Mouse (Mus musculus): ENCODE measurements around the gene Ifngr1.

Gene Ifngr1

GRCm38 (mm10) chr10:19591641-19592441 lies at the start of gene Ifngr1:
Ifngr1 (plus strand) TSS chr10:19591949.
- DNase-seq (ENCODE audit: low spot score), result peak; percentile 99

DNA sequence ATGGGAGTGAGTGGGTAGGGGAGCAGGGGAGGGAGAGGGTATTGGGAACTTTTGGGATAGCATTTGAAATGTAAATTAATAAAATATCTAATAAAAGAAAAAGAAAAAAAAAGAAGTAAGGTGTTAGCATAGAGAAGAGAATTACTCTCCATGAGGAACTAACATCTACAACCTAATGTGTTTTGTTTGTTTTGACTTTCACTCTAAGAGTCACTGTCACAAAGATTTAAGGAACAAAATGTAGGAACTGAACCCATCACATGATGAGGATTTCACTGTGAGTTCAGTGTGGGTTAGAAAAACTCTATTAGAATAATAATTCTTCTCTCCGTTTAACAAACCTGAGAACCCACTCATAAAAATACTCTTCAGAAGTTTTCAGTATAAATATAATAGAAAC lies 44.9 kb upstream of the Ifngr1 start:
- no peak for DNase-seq (ENCODE audit: low spot score)

DNA sequence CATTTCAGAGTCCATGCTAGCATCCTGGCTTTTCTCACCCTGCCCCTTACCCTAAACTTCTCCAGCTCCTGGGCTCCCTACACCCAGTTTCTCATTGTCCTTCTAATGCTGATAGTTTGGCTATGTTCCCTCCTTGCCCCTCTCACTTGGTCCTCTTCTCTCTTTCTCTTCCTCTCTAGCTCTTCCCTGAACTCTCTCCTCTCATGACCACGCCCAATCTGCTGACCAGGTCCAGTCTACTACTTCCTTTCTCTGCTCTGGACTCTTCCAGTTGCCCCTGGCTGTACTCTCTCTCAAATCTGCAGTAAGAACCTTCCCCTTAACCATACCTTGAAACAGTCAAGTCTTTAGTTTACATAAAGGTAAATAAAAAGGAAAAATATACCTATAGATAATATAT lies 43.7 kb upstream of the Ifngr1 start:
- DNase-seq (ENCODE audit: low spot score), result no peak

GRCm38 (mm10) chr10:19548491-19548890 lies 43.3 kb upstream of the Ifngr1 start:
- no peak for DNase-seq (ENCODE audit: low spot score)

- no peak for DNase-seq (ENCODE audit: low spot score)
Measured at GRCm38 (mm10) chr10:19551585-19551984, 40.2 kb upstream of the Ifngr1 start.

DNA sequence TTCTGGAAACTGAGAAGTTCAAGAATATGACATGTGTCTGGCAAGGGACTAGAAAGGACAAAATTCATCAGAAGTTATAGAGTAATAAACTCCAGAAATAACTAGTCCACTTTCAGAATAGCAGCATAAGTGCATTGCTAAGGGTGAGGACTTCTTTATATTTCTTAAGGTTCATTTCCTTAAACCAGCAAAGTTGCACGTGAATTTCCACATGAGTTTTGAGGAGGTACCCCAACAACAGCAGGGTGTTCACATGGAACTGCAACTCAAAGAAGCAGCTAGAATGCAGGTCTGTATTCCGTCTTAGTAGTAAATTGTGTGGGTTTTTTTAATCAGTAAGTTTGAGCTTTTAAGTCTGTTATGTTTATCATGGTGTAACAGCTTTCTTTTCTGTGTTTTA lies 37.9 kb upstream of the Ifngr1 start:
- no peak for DNase-seq (ENCODE audit: low spot score)

DNA sequence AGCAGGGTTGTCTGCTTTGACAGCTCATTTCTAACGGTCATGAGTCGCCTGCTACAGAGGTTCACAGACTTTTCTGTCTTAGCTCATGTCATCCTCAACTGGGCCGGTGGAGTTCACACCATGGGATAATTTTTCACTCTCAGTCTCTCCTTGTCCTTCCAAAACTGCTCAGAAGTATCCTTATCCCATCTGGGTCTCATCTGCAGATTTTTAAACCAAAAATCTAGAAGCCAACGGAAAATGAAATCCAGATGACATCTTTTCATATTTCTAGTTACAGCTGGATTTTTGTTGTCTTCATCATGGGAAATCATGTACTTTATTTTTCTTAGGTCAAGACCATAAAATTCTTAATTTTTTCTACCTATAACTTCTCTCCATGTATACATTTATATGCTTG lies 34.1 kb upstream of the Ifngr1 start:
- no peak for DNase-seq (ENCODE audit: low spot score)

GRCm38 (mm10) chr10:19559565-19560165 lies 32.1 kb upstream of the Ifngr1 start:
- no peak for DNase-seq (ENCODE audit: low spot score)

DNA sequence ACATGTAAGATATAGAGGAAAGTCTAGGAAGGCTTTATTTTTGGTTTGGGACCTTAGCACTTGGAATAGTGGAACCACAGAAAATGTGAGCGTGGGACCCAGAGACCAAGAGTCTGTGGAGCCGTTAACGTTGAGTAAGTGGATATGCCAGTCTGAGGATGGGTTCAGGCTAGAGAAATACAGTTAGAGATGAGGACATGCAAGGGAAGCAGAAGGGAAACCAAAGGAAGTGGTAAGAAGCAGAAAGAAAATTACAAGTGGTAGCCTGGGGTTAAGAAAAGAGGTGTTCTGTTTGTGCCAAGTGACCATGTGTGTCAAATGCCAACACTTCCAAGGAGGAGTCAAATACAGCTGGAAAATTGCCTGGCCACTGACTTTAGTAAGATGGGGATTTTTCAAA lies 29.2 kb upstream of the Ifngr1 start:
- no peak for DNase-seq (ENCODE audit: low spot score)

- DNase-seq (ENCODE audit: low spot score), result no peak
Measured at GRCm38 (mm10) chr10:19563443-19563861, 28.3 kb upstream of the Ifngr1 start.

DNA sequence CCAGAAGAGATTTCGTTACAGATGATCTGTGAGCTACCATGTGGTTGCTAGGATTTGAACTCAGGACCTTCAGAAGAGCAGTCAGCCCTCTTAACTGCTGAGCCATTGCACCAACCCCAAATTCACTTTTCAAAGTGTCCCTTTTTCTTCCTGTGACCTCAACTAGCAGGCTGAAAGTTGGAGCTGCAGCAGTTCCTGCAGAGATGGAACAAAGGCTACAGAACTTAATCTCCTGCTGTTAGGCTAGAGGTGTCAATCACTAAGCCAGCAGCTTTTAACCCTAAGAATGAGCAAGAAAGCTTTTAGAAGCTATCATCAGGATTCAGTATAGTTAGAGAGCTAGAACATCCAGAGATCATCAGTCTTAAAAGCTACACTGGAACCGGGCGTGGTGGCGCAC lies 24.3 kb upstream of the Ifngr1 start:
- no peak for DNase-seq (ENCODE audit: low spot score)

DNA sequence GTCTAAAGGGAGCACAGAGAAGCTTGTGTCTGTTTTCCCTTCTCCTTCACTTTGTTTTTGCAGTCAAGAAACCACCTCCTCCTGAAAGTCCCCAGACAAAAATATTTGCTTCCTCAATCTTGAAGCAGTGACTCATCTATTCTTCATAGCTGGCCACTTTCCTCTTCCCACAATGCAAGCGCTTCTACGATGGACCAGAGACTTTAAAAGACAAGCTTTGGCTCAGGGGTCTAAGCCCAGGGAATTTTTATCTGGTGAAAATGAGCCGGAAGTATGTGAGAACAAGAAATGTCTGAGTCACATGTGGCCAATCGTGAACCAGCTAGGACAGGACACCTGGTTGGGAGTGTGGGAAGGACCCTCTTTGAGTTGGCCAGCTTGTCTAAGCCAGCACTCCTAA lies 21.5 kb upstream of the Ifngr1 start:
- DNase-seq (ENCODE audit: low spot score), result no peak

DNA sequence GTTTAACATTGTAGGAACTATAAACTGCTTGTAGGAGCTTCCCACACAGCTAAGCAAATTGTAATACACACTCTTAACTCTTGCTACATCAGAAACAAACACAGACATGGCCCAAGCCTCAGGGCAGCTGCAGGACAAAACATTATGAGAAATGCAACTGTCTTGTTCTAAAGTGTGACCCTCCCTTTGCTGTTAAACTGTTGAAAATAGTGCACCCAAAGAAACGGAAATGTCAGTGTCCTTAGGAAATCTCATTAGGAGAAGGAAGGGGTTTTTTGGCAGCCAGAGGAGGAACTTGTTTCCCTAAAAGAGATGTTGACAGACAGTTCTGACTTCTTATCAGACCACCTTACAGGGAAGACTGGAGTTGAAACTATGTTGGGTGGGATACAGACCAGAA lies 21.0 kb upstream of the Ifngr1 start:
- DNase-seq (ENCODE audit: low spot score), result no peak

DNA sequence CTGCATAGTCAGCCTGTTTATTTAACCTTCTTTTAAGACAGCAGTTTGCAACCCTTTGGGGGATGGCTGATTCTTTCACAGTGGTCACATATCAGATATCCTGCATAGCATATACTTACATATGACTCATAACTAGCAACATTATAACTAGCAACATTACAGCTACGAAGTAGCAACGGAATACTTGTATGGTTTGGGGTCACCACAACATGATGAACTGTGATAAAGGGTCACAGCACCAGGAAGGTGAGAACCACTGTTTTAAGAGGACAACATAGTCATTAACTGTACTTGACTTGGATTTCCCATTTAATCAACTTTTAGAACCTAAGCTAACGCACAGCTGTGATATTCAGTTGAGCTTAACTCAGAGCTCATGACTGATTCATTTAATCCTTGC lies 14.2 kb upstream of the Ifngr1 start:
- DNase-seq (ENCODE audit: low spot score), result no peak

DNA sequence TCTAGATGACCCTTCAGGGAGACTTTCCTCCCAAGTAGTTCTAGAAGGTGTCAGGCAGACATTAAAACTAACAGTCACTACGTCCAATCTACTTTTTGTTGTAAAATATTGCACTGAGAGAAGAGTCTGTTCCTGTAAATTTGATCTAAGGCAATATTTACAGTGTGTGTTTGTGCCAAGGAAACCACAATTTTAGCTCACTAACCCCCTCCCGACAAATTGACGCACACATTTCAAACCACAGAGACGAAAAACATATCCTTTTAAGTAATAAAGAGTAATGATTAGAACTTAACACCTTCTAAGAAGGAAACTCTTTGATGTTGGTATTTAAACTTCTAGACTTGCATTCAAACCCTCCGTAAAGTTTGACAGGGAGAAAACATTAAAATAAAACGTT lies 13.7 kb upstream of the Ifngr1 start:
- DNase-seq (ENCODE audit: low spot score), result no peak

DNA sequence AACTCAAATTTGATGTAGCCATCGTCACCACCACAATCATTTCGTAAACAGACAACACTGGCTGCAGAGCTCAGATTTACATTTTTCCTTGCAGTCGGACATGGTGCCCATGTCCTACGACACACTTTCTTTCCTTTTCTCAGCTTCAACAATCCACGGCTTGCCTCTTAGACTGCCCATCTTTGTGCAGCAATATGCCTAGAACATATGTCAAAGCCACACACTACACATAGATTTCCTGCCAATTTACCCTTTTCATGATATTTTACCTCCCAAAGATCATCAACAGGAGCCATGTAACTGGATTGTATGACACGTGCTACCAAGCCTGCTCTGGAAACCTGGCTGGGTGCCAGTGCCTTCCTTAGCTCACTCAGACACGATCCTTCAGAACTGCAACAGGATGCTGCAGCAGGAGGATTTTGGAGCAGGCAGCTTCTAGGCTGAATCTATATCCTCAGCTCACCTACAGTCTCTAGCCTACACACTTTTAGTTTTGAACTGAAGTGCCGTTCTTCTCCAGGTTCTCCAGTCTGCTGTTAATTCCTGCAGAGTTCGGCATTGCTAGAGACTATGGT lies 13.3 kb upstream of the Ifngr1 start:
- peak; percentile 47 for DNase-seq (ENCODE audit: low spot score)

DNA sequence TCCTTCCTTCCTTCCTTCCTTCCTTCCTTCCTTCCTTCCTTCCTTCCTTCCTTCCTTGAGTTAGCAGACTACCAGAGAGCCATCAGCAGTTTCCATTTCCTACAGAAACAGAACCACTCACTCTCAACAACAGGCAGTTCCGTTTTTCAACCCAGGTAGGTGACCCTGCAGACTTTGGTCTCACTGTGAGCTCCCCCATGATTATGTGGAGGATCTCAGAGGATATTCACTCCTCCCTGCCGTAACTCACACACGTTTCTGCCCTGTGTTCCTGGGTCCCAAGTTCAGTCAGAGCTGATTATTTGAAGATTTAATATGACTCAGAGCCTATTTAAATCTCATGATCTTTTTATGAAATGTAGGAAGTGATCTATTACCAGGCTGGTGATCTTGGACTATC lies 11.1 kb upstream of the Ifngr1 start:
- no peak for DNase-seq (ENCODE audit: low spot score)

DNA sequence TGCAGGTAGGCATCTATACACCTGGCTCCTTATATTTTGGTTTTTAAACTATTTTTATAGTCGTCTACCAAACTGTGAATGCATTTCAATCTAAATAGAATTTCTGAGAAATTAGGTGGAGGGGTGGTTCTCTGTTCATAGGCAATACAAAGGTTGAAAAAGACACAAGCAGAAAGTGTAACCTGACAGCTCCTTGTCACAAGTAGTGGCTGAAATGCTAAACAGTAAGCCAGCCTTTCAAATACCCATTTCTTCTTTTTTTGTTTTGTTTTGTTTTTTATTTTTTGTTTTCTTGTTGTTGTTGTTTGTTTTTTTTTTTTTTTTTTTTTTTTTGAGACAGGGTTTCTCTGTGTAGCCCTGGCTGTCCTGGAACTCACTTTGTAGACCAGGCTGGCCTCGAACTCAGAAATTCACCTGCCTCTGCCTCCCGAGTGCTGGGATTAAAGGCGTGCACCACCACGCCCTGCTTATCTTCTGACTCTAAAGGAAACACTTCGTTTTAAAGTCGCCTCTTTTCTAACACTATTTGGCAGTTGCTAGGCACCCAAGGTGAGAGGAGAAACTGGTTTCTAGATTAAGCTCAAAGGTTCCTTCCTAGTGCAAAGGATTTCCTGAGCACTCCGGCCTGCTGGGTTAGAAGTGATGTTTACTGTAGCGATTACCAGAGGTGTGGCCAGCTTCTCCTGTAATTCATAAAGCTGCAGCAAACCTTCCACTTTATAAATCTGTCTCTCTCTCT lies 9.7 kb upstream of the Ifngr1 start:
- no peak for DNase-seq (ENCODE audit: low spot score)

- no peak for DNase-seq (ENCODE audit: low spot score)
Measured at GRCm38 (mm10) chr10:19582806-19583430, 8.8 kb upstream of the Ifngr1 start.

DNA sequence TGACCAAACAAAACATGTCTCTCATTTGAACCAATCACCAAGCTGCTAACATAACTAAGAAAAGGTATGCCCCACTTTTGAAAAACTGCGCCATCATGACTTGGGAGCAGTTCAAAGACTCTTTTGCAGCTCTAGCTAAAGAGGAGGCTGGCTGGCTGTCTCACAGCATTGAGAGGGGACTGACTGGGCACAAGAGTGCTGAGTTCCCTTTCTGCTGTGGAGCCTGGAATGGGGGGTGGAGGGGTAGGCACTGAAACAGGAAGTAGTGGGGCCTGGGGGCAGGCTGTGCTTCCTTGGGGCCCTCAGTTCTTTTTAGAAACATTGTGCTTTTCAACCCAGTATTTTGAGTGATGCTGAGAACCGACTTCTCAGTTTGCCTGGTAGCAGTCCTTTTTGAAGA lies 7.7 kb upstream of the Ifngr1 start:
- DNase-seq (ENCODE audit: low spot score), result no peak

DNA sequence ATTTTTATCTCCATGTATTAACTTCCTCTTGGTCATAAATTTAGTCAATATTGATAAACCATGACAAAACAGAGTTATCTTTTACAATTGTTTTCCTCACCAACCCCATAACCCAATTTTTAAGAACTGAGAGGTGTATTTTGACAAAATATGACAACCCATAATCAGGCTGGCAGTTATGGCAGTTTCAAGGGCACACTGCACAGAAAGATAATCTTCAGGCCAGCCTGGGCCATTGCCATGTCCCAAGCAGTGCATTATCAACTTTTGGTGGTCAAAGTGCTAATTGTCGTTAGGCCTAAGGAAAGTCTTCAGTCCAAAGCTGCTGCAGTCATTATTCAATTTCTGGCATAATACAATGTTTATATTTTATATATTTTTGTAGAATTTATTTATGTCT lies 6.9 kb upstream of the Ifngr1 start:
- DNase-seq (ENCODE audit: low spot score), result no peak

- no peak for DNase-seq (ENCODE audit: low spot score)
Measured at GRCm38 (mm10) chr10:19585860-19586259, 5.9 kb upstream of the Ifngr1 start.

Measured in MN1 (cell line).